Mouse (Mus musculus): ENCODE data around the gene Mmp20.

The Mmp20 gene

GRCm38 (mm10) chr9:7689799-7690198, 61.8 kb downstream of the Mmp20 start:
- no peak for DNase-seq (ENCODE audit: low spot score)

GRCm38 (mm10) chr9:7691790-7692189, 63.8 kb downstream of the Mmp20 start, which contains the start of gene Mmp7:
Mmp7 (plus strand) TSS chr9:7692090.
- DNase-seq (ENCODE audit: low spot score) = no peak

DNA sequence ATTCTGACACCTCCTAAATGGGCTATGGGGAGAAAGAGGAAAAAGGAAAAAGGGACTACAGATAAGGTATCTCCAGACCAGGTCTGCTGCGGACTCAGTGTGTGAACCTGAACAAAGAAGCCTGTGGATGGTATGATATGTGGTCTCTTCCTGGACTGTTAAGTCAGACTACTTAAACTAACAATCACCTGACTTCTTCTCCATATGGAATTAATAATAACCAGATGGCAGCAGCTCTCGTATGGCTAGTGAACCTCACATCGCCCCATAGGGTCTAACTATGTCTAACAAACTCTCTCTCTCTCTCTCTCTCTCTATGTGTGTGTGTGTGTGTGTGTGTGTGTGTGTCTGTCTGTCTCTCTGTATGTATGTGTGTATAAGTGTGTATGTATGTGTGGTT, 65.9 kb downstream of the Mmp20 start:
- DNase-seq (ENCODE audit: low spot score) = no peak

DNA sequence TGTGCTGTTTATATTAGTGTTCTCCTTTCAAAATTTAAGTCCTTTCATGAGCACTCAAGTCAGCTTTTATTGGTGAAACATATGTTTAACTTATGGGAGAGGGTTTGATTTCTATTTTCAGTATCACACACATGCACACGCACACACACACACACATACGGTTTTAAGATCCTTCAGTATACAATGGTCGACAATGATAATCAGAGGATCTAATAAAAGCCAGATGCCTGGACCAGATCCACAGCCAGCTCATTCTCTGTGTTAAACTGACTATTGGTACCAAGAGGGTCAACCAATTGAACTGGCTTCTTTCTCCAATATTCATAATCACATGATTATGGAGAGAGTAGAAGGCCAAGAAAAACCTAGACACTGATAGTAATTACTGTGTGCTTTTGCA, 67.6 kb downstream of the Mmp20 start:
- DNase-seq (ENCODE audit: low spot score) = no peak

DNA sequence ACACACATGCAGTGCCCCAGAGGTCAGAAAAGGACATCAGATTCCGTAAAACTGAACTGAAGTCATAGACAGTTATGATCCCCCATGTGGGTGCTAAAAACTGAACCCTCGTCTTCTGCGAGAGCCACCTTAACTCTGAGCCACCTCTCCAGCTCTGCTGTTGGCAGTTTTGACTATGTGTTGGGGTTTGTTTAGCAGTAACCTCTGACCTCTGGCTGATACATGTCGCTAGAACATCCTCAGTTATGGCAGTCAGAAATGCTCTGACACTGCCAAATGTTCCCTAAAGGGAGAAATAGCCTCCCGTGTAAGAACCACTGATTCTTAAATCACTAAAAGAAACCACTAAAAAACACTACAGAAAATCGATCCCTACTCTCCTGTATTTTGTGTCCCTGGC, 80.7 kb downstream of the Mmp20 start:
- DNase-seq (ENCODE audit: low spot score) = no peak

DNA sequence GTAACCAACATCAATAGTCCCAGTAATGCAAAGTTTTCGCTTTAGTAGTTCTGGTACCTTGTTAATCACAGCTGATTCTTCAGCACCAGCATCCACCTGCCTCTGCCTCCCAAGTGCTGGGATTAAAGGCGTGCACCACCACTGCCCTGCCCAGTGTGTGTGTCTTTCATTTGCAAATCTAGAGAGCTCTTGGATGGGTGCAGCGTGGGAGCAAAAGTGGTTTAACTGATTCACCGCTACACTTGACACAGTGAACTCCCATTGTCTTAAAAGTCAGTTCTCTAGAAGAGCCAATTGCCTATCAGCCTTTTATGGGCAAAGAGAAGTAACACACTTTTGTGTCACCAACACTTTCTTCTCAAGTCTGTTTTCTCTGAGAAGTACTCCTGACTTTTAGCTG, 83.2 kb downstream of the Mmp20 start:
- no peak for DNase-seq (ENCODE audit: low spot score)

- DNase-seq (ENCODE audit: low spot score) = peak; percentile 19
Observed at GRCm38 (mm10) chr9:7714062-7714907, 86.3 kb downstream of the Mmp20 start.

GRCm38 (mm10) chr9:7714908-7715175, 86.8 kb downstream of the Mmp20 start:
- no peak for DNase-seq (ENCODE audit: low spot score)

DNA sequence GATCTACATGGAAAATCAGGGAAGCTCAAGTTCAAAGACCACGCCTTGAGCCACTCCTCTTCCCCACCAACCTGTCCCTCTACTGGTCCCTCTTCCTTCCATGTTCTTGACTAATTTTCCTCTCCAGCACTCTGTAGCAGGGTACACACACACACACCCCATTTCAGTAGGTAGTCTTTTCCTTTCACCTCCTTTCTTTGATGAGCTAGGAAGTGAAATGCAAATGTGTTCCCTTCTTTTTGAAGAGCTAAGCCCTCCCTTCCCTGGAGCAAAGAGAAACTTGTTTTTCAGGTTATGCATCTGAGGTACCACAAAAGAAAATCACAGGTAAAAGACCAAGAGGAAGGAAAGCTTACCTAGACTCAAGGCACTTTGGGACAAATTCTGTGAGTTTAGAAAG, 93.5 kb downstream of the Mmp20 start:
- DNase-seq (ENCODE audit: low spot score) = no peak
